Mouse (Mus musculus): ENCODE measurements around the gene Spns3.

- TF ChIP-seq CTCF (IDR thresholded peaks at IDR 0.05; ENCODE audit: low read depth, low read length), result peak; percentile 22; the same call in 1 of the 2 replicates
- no peak for TF ChIP-seq POLR2A (IDR thresholded peaks at IDR 0.05; ENCODE audit: borderline replicate concordance, low read depth, low read length)
These were observed 60.4 kb downstream of the Spns3 start, which contains the start of gene Spns2 for GRCm38 (mm10) chr11:72489881-72490301.

All from bone marrow macrophage, adult 2 months (primary cell).